Mouse (Mus musculus) lung, postnatal 0 days (tissue): ENCODE results near the gene Cfap299. TPM values are rescaled to one million over a fixed set of nuclear protein-coding genes. Genes with fewer than 3 reads are reported as not detected.

Source experiments
- ATAC-seq: fragments of 200-750 bp; cut with Nextera tagmentation; 2 replicates; pipeline ENCODE4 v1.8.0; 2017; ENCODE audit warnings: moderate library complexity
- DNase-seq: peaks from one replicate; pipeline ENCODE4 v3.0.0-alpha.2; 2016; ENCODE audit warnings: low spot score
- H3K27ac ChIP-seq: fragments of 300-500 bp; sonication (generic); 2 replicates; pipeline ENCODE4 v1.5.1; 2014; ENCODE audit warnings: antibody characterized with exemption, mild to moderate bottlenecking, low read length, mixed read lengths
- H3K27me3 ChIP-seq: fragments of 300-500 bp; sonication (generic); replicated peaks from 2 replicates; pipeline ENCODE4 v1.6.1; 2014; ENCODE audit warnings: low read length, mixed read lengths; ENCODE audit not compliant: insufficient read depth
- H3K36me3 ChIP-seq: fragments of 300-500 bp; sonication (generic); 2 replicates; pipeline ENCODE4 v1.6.1; 2014; ENCODE audit warnings: low read length, mixed read lengths; ENCODE audit not compliant: insufficient read depth
- H3K4me1 ChIP-seq: fragments of 300-500 bp; sonication (generic); 2 replicates; pipeline ENCODE4 v1.6.1; 2014; ENCODE audit warnings: antibody characterized with exemption, low read depth, low read length, mixed read lengths; ENCODE audit not compliant: insufficient read depth
- H3K4me2 ChIP-seq: fragments of 300-500 bp; sonication (generic); replicated peaks from 2 replicates; pipeline ENCODE4 v1.6.1; 2014; ENCODE audit warnings: low read depth, mild to moderate bottlenecking, low read length, moderate library complexity, mixed read lengths
- H3K4me3 ChIP-seq: fragments of 300-500 bp; sonication (generic); 2 replicates; pipeline ENCODE4 v1.5.1; 2014; ENCODE audit warnings: low read depth, low read length
- H3K9ac ChIP-seq: fragments of 300-500 bp; sonication (generic); replicated peaks from 2 replicates; pipeline ENCODE4 v1.6.1; 2014; ENCODE audit warnings: low read depth, mild to moderate bottlenecking
- H3K9me3 ChIP-seq: fragments of 300-500 bp; sonication (generic); 2 replicates; pipeline ENCODE4 v1.6.1; 2016; ENCODE audit warnings: low read length, mixed read lengths
- CTCF ChIP-seq: IDR thresholded peaks from 2 replicates; pipeline ENCODE4 v1.5.1; 2016; ENCODE audit warnings: antibody characterized with exemption, mild to moderate bottlenecking
- EP300 ChIP-seq: IDR thresholded peaks from 2 replicates; pipeline ENCODE4 v1.6.1; 2016; ENCODE audit warnings: antibody characterized with exemption, mild to moderate bottlenecking, control low read depth
- WGBS: fragments of 180-500 bp; shearing (Covaris S2); extraction: QIAGEN DNeasy Blood & Tissue Kit; methylation state at CpG from one replicate; pipeline ENCODE4 v1.1.7; 2014; 5-methylcytosine and 5-hydroxymethylcytosine counted together
- polyA plus RNA-seq: library from polyadenylated mRNA; unstranded; fragments of >200 nt; fragmentation: Nextera tagmentation; extraction: Ambion mirVana; gene quantifications from 2 replicates; pipeline ENCODE4 v1.2.1, GENCODE M21; 2015

The Cfap299 gene
- polyA plus RNA-seq, 1 experiment from 2014 or later: 11.3 TPM

DNA sequence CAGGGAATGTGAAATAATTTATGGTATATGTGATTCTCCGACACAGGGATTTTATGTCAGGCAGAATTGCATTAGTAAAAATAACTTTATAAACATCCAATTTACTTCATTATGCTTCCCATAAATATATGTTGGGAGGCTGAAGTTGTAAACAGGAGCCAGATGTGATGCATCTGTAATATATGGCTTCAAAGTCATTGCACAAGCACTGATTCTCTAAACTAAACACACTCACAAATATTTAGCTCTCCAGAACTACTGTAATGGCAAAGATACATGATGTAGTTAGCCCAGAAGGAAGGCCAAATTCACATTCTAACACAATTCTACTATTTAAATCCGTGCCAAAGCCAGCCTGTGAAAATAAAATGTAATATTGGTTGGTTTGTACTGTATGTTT is 120.8 kb downstream of the Cfap299 start:
- WGBS: 57% methylated on average over 2 of the region's 2 CpGs
- H3K27ac ChIP-seq: no peak overlapping the region
- no peaks in the 10 kb centered on the region for H3K27me3 ChIP-seq
- H3K4me2 ChIP-seq: no peak overlapping the region
- no peaks in the 10 kb centered on the region for H3K36me3 ChIP-seq
- H3K4me1 ChIP-seq: no peaks in the 10 kb centered on the region
- DNase-seq (no peak), ATAC-seq (no peak)
- no peak overlapping the region for H3K9ac ChIP-seq
- TF ChIP-seq CTCF: no peak
- TF ChIP-seq EP300: no peak
- H3K9me3 ChIP-seq: no peaks in the 10 kb centered on the region
- H3K4me3 ChIP-seq: no peak overlapping the region

- TF ChIP-seq EP300 (no peak), CTCF (no peak)
- Histone ChIP-seq H3K4me1 (no peaks in the 10 kb centered on the region), H3K9ac (no peak overlapping the region), H3K9me3 (no peaks in the 10 kb centered on the region), H3K4me2 (no peak overlapping the region), H3K27ac (no peak overlapping the region), H3K4me3 (no peak overlapping the region), H3K27me3 (no peaks in the 10 kb centered on the region), H3K36me3 (no peaks in the 10 kb centered on the region)
- DNase-seq (no peak), ATAC-seq (no peak)
- 62% methylated on average over 4 of the region's 4 CpGs for WGBS
Measured at GRCm38 (mm10) chr5:98466882-98467535, 137.9 kb downstream of the Cfap299 start.

- Histone ChIP-seq H3K4me3 (no peak overlapping the region), H3K4me2 (no peak overlapping the region), H3K36me3 (no peaks in the 10 kb centered on the region), H3K9ac (no peak overlapping the region), H3K9me3 (no peaks in the 10 kb centered on the region), H3K27me3 (no peaks in the 10 kb centered on the region), H3K4me1 (no peaks in the 10 kb centered on the region), H3K27ac (no peak overlapping the region)
- WGBS: 60% methylated on average over 4 of the region's 4 CpGs
- no peak for TF ChIP-seq CTCF
- TF ChIP-seq EP300: no peak
- DNase-seq: no peak
- ATAC-seq: no peak
Measured at GRCm38 (mm10) chr5:98470052-98470451, 140.9 kb downstream of the Cfap299 start.

GRCm38 (mm10) chr5:98476539-98476938 is 147.4 kb downstream of the Cfap299 start:
- Histone ChIP-seq H3K4me1 (no peaks in the 10 kb centered on the region), H3K4me2 (no peak overlapping the region), H3K4me3 (no peak overlapping the region), H3K27ac (no peak overlapping the region), H3K9ac (no peak overlapping the region), H3K9me3 (no peaks in the 10 kb centered on the region), H3K36me3 (no peaks in the 10 kb centered on the region), H3K27me3 (no peaks in the 10 kb centered on the region)
- DNase-seq (peak; percentile 49), ATAC-seq (no peak)
- TF ChIP-seq CTCF (no peak), EP300 (no peak)
- 60% methylated on average over 3 of the region's 3 CpGs for WGBS

GRCm38 (mm10) chr5:98477261-98477660 is 148.2 kb downstream of the Cfap299 start:
- Histone ChIP-seq H3K27ac (no peak overlapping the region), H3K4me1 (no peaks in the 10 kb centered on the region), H3K9me3 (no peaks in the 10 kb centered on the region), H3K9ac (no peak overlapping the region), H3K4me3 (no peak overlapping the region), H3K4me2 (no peak overlapping the region), H3K27me3 (no peaks in the 10 kb centered on the region), H3K36me3 (no peaks in the 10 kb centered on the region)
- peak; percentile 48 for DNase-seq
- 57% methylated on average over 8 of the region's 8 CpGs for WGBS
- TF ChIP-seq EP300: no peak
- TF ChIP-seq CTCF: no peak
- ATAC-seq: peak; percentile 57; the same call in 1 of the 2 replicates

DNA sequence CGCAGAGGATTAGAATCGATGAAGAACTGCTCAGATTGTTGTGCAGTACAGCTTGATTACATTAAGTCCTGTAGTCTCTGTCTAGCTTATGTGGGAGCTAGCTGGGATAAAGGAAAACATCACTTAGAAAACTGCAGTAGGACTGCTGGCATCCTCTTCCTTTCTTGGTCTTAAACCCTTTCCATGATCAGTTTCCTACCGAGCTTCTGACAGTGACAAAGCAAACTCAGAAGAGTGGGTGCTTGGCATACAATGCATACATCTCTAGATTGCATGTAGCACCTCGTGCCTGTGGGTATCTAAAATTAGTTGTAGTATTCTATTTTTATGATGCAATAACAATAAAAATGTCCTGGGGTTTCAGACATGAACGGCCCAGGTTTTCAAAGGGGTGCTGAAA is 154.4 kb downstream of the Cfap299 start:
- Histone ChIP-seq H3K9ac (no peak overlapping the region), H3K27ac (no peak overlapping the region), H3K36me3 (no peaks in the 10 kb centered on the region), H3K4me3 (no peak overlapping the region), H3K27me3 (no peaks in the 10 kb centered on the region), H3K9me3 (no peaks in the 10 kb centered on the region), H3K4me1 (no peaks in the 10 kb centered on the region), H3K4me2 (no peak overlapping the region)
- TF ChIP-seq EP300: no peak
- WGBS: 60% methylated on average over 5 of the region's 5 CpGs
- ATAC-seq (no peak), DNase-seq (no peak)

DNA sequence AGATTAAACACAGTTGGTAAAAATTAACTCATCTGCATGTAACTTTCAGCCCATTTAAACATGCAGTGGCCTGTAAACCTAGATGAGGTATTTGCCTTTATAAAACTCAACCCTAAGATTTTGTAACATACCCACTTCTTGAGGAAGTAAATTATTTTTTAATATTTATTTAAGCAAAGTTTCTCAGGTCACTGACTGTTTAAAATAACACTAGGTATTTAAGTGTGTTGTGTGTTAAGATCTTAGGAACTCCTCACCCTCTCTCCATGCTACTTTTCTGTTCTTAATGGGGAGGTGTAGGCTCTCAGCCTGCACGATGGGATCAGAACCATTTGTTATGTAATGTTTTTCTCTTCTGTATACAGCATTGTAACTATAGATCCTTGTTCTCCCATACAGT is 156.1 kb downstream of the Cfap299 start:
- Histone ChIP-seq H3K4me3 (no peak overlapping the region), H3K9ac (no peak overlapping the region), H3K27ac (no peak overlapping the region), H3K9me3 (no peaks in the 10 kb centered on the region), H3K4me1 (no peaks in the 10 kb centered on the region), H3K4me2 (no peak overlapping the region), H3K27me3 (no peaks in the 10 kb centered on the region), H3K36me3 (no peaks in the 10 kb centered on the region)
- TF ChIP-seq EP300: peak; percentile 58
- no peak for TF ChIP-seq CTCF
- ATAC-seq (peak; percentile 84), DNase-seq (peak; percentile 73)
- WGBS: 30% methylated on average over 1 of the region's 1 CpGs
